Mouse (Mus musculus) retina, embryonic 14.5 days (tissue): ENCODE results near the gene Wdr45.
"Not testable (repeated sequence)": the region's sequence is repeated elsewhere in the genome, so short reads cannot be mapped to it uniquely, and the experiment has no call there.

ENCODE experiments used
- DNase-seq: peaks from one replicate; pipeline ENCODE4 v3.0.0-alpha.2; 2015; ENCODE audit warnings: low spot score

The Wdr45 gene

GRCm38 (mm10) chrX:7721514-7722281, 7.6 kb downstream of the Wdr45 start, which contains the start of gene Gm45208:
Gene Gm45208, plus strand, starts transcription at chrX:7722245.
- peak; percentile 83 for DNase-seq

GRCm38 (mm10) chrX:7722282-7722611, 8.1 kb downstream of the Wdr45 start:
- no peak for DNase-seq

- no peak for DNase-seq
Observed at GRCm38 (mm10) chrX:7722691-7723090, 8.6 kb downstream of the Wdr45 start.

GRCm38 (mm10) chrX:7724135-7724534, 10.0 kb downstream of the Wdr45 start:
- DNase-seq, result no peak

- no peak for DNase-seq
Observed at GRCm38 (mm10) chrX:7725841-7726240, 11.7 kb downstream of the Wdr45 start.

DNA sequence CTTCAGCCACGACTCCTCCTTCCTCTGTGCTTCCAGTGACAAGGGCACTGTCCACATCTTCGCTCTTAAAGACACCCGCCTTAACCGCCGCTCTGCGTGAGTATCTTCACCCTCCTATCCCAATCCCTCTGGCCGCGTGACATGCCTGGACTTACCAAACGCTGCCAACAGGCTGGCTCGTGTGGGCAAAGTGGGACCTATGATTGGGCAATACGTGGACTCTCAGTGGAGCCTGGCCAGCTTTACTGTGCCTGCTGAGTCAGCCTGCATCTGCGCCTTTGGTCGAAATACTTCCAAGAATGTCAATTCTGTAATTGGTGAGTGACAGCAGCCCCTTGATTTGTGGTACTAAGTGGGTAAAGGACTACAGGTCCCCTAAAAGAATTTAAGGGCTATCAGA, 13.0 kb downstream of the Wdr45 start:
- DNase-seq, result no peak

- peak; percentile 83 for DNase-seq
Observed at GRCm38 (mm10) chrX:7728215-7728921, 14.2 kb downstream of the Wdr45 start, which contains the start of gene Praf2. Gene Praf2, plus strand, starts transcription at chrX:7728439.

DNA sequence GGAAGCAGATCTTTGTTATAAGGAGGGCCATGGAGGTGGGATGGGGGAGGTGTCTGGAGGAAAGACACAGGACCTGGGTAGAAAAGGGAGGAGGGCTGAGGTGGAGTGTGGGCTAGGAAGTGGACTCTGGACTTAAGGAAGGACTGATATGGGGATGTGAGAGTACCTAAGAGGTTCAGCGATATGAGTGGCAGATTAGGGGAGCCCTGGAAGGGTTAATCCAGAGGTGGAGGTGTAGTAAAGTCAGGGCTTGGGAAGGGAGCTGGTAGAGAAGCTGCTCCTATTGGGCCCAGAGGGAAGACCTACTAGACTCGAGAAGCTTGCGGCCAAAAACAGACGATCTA, 14.8 kb downstream of the Wdr45 start:
- no peak for DNase-seq

- peak; percentile 66 for DNase-seq
Observed at GRCm38 (mm10) chrX:7733571-7734156, 19.5 kb downstream of the Wdr45 start.

- no peak for DNase-seq
Observed at GRCm38 (mm10) chrX:7739336-7740081, 25.4 kb downstream of the Wdr45 start.

DNA sequence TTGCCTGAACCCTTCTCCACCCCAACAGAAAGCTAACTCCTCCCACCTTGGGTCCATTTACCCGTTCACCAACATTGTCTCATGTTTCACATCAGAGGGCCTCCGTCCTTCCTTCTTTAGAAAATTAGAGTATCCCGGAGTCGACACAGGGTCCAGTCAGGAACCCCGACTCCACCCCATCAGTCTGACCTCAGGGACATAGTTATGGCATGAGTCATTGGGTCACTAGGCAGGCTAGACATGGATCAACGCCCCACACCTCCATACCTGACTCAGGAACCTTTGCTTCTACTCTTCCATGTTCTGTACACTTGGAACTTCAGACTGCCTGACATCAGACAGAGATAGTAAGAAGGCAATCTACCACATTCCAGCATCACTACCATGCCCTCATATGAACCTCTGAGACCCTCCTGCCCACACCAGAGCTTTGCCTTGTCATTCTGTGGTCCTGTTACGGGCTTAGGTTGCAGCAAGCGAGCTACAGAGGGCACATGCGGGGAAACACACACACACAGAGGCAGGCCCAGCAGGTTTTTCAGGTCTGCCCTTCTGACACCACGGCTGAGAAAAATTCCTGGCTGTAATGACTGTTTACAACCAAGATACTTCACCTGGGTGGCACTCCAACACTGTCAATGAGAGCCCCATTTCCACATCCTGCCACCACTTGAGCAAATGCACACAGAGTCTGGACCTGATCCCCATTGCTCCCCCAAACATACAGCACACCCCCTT, 26.1 kb downstream of the Wdr45 start:
- no peak for DNase-seq

DNA sequence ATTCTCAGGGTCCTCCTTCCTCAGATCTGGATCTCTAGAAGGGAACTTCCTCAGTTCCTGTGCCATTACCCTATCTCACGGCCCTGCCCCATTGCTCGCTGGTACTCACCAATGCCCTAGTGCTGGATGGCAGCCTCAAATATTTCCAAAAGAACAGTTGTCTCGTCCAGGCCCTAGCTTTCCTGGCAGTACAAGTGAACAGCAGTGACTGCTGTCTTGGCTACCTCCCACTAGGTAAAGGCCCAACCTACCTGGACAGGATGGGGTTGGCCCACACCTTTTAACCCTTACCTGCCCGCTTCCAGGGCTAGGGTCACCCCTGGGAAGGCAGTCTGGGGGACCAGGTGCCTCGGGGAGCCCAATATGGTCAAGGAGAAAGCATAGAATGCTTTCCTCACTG, 27.0 kb downstream of the Wdr45 start:
- no peak for DNase-seq

DNA sequence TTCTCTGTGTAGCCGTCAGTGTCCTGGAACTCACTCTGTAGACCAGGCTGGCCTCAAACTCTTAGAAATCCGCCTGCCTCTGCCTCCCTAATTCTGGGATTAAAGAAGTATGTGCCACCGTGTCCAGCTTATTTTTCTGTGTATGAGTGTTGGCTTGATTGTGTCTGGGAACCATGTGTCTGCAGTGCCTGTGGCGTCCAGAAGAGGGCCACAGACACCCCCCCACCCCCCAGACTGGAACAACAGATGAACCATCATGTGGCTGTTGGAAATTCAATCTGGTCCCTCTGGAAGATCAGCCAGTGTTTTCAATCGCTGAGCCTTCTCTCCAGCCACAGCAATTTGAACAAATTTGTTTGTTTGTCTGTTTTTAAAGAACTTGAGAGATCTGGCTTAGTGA, 29.3 kb downstream of the Wdr45 start:
- DNase-seq, result no peak

DNA sequence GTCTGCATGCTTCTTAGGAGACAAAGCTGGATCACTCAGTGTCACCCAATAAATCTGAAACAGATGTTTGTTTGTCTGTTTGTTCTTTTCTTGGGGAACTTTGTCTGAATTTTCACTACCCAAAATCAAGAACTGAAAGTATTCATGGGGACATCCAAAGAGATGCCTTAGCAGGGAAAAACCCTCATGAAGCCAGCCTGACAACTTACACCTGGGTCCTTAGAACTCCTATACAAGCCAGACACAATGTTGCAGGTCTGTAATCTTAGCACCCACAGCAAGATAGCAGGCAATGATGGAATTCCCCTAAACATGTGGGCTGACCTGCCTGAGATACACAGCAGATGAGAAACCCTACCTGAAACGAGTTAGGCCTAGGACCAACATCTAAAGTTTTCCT, 30.8 kb downstream of the Wdr45 start:
- DNase-seq, result no peak

DNA sequence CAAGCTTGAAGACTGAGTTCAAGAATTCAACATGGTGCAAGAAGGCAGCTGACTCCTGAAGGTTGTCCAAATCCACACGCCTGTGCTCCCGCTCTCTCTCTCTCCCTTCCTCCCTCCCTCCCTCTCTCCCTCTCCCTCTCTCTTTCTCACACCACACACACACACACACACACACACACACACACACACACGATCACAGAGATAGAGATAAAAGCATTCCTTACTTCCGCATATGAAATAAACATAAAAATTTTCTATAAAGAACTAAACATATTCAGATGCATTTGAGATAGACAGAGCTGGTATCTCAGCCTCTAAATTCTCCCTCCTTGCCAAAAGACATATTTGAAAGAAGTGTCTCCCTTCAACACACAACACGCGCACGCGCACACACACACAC, 31.3 kb downstream of the Wdr45 start:
- DNase-seq, result no peak

GRCm38 (mm10) chrX:7750432-7751116, 36.4 kb downstream of the Wdr45 start, which contains the start of gene Ccdc120:
Gene Ccdc120, minus strand, starts transcription at chrX:7750905.
- peak; percentile 84 for DNase-seq

DNA sequence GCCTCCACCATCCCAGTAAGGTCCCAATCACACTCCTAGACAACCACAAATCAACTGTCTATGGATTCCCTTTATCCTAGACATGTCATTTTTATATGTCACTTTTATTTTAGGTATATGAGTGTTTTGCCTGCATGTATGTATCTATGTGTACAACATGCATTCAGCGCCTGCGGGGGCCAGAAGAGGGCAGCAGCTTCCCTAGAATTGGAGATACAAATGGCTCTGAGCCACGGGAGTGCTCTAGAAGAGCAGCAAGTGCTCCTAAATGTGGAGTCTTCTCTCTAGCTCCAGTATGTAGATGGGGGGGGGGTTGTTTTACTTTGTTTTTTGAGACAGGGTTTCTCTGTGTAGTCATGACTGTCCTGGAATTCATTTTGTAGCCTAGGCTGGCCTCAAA, 39.5 kb downstream of the Wdr45 start:
- not testable (repeated sequence) for DNase-seq

- DNase-seq, result peak; percentile 89
Observed at GRCm38 (mm10) chrX:7762137-7762920, 48.2 kb downstream of the Wdr45 start, which contains the start of gene Tfe3. Gene Tfe3, plus strand, starts transcription at chrX:7762560.

DNA sequence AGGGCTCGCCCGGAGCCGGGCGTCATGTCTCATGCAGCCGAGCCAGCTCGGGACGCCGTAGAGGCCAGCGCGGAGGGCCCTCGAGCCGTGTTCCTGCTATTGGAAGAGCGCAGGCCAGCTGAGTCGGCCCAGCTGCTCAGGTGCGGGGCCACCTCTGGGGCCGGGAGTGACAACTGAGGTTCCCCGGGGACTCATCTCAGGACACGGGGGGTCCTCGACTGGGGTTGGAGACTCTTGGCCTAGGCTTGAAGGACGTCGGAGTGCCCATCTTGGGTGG, 48.7 kb downstream of the Wdr45 start:
- DNase-seq, result no peak

- no peak for DNase-seq
Observed at GRCm38 (mm10) chrX:7763631-7764393, 49.7 kb downstream of the Wdr45 start.
